8 mouse cellular contexts compared by ENCODE assay signal in genomic region chr5:31596481-31597429, GRCm38 (mm10). TPM values are rescaled to one million over a fixed set of nuclear protein-coding genes. Genes with fewer than 3 reads are reported as not detected.
DNase-seq lines count a peak whose midpoint lies in the region; ATAC-seq and TF ChIP-seq lines count a peak whose summit lies in the region.

TSS of gene Mrpl33 (plus strand) at chr5:31596935.

- peak within 1 kb of the TSS; percentile 72 to 86 for H3K4me3 ChIP-seq in MEL (ENCODE audit: control insufficient read depth in 1 of 2, insufficient read depth in 1 of 2, low read depth in 2 of 2, low read length in 2 of 2)
- peak within 1 kb of the TSS; percentile 30 for H3K4me3 ChIP-seq in forebrain, embryonic 12.5 days (replicated peaks)
- peak within 1 kb of the TSS; percentile 41 for H3K4me3 ChIP-seq in layer of hippocampus, adult 2 months
- peak within 1 kb of the TSS; percentile 33 for H3K4me3 ChIP-seq in lung, embryonic 15.5 days
- peak within 1 kb of the TSS; percentile 33 for H3K4me3 ChIP-seq in olfactory bulb, adult 2 months (ENCODE audit: insufficient read depth, low read depth, low read length)

- TF ChIP-seq CTCF in MEL (IDR thresholded peaks at IDR 0.05 in 2 of 3, conservative IDR thresholded peaks at IDR 0.05 in 1 of 3; ENCODE audit: control insufficient read depth in 1 of 3, insufficient read depth in 1 of 3, low read depth in 2 of 3, low read length in 3 of 3, poor library complexity in 1 of 3, severe bottlenecking in 1 of 3) = peak; percentile 3 to 25 (median 7); a peak in 2 of 6 replicates
- peak; percentile 50 for TF ChIP-seq CTCF in layer of hippocampus, adult 2 months (conservative IDR thresholded peaks at IDR 0.05)
- no peak for TF ChIP-seq CTCF in olfactory bulb, adult 2 months (IDR thresholded peaks at IDR 0.05; ENCODE audit: insufficient read depth, low read depth, low read length)

- peak within 1 kb of the TSS; percentile 81 for H3K9ac ChIP-seq in MEL (ENCODE audit: control insufficient read depth, low read depth, low read length, poor library complexity, severe bottlenecking)
- H3K9ac ChIP-seq in forebrain, embryonic 12.5 days = peak within 1 kb of the TSS; percentile 42; the same call in 1 of the 2 replicates
- peak within 1 kb of the TSS; percentile 8; the same call in 1 of the 2 replicates for H3K9ac ChIP-seq in lung, embryonic 15.5 days

- 8% methylated on average over 26 of the region's 26 CpGs for WGBS in forebrain, embryonic 12.5 days
- WGBS in lung, embryonic 15.5 days = 6% methylated on average over 26 of the region's 26 CpGs
- 10% methylated on average over 26 of the region's 26 CpGs for WGBS in olfactory bulb, adult 2 months

- peaks cover 0 to 43% of the 10 kb centered on the region in 2 experiments; a peak in 2 of 4 replicates for H3K36me3 ChIP-seq in MEL (ENCODE audit: control insufficient read depth in 1 of 2, insufficient read depth in 2 of 2, low read length in 2 of 2)
- no peaks in the 10 kb centered on the region for H3K36me3 ChIP-seq in forebrain, embryonic 12.5 days (replicated peaks)
- H3K36me3 ChIP-seq in lung, embryonic 15.5 days = no peaks in the 10 kb centered on the region

- intact Hi-C loops in heart, postnatal 14 days (cut with DNase I) = loop anchor here (5.0 to 10.0 kb wide), 3 partner anchors 34 to 598 kb away; partner anchors contain the start of gene Fosl2

- TF ChIP-seq POLR2A in MEL (IDR thresholded peaks at IDR 0.05; ENCODE audit: control insufficient read depth in 1 of 2, insufficient read depth in 1 of 2, low read depth in 1 of 2, low read length in 2 of 2, poor library complexity in 1 of 2) = peak; percentile 79 to 84; a peak in 3 of 4 replicates
- no peak for TF ChIP-seq POLR2A in olfactory bulb, adult 2 months (IDR thresholded peaks at IDR 0.05; ENCODE audit: insufficient read depth, low read depth, low read length)

- TF ChIP-seq RAD21 in MEL (IDR thresholded peaks at IDR 0.05; ENCODE audit: low read depth, low read length) = peak; percentile 9; the same call in 1 of the 2 replicates

- no peaks in the 10 kb centered on the region for H3K9me3 ChIP-seq in MEL (replicated peaks; ENCODE audit: insufficient read depth, low read length)
- no peaks in the 10 kb centered on the region for H3K9me3 ChIP-seq in forebrain, embryonic 12.5 days
- no peaks in the 10 kb centered on the region for H3K9me3 ChIP-seq in lung, embryonic 15.5 days

- no peak for ATAC-seq in forebrain, embryonic 12.5 days (ENCODE audit: low FRiP score)
- no peak for ATAC-seq in lung, embryonic 15.5 days (ENCODE audit: borderline replicate concordance, extremely low read depth, low FRiP score, low TSS enrichment)

- H3K79me2 ChIP-seq in MEL (ENCODE audit: control insufficient read depth, insufficient read depth, low read length, poor library complexity) = peaks cover 31% of the 10 kb centered on the region

- peak; percentile 97 for DNase-seq in MEL (ENCODE audit: low read depth, low spot score)
- peak; percentile 36 for DNase-seq in c-Kit-positive CD71-positive TER-119-positive erythroid progenitor cells, embryonic 14.5 days (ENCODE audit: low spot score)
- DNase-seq in heart, postnatal 14 days = peak; percentile 44 to 61
- no peak for DNase-seq in layer of hippocampus, adult 2 months (ENCODE audit: low spot score in 2 of 2)
- peak; percentile 81 for DNase-seq in thymus, postnatal 25 days

- no peaks in the 10 kb centered on the region for H3K27me3 ChIP-seq in MEL (ENCODE audit: control insufficient read depth in 1 of 2, insufficient read depth in 2 of 2, low read length in 2 of 2)
- H3K27me3 ChIP-seq in forebrain, embryonic 12.5 days = peaks cover 6% of the 10 kb centered on the region; the same call in 1 of the 2 replicates
- no peaks in the 10 kb centered on the region for H3K27me3 ChIP-seq in lung, embryonic 15.5 days

- peak within 1 kb of the TSS; percentile 55 for H3K4me2 ChIP-seq in forebrain, embryonic 12.5 days
- H3K4me2 ChIP-seq in lung, embryonic 15.5 days = peak within 1 kb of the TSS; percentile 67

- peaks cover 10 to 51% of the 10 kb centered on the region in 2 experiments for H3K4me1 ChIP-seq in MEL (ENCODE audit: control insufficient read depth in 1 of 2, insufficient read depth in 2 of 2, low read length in 2 of 2)
- H3K4me1 ChIP-seq in forebrain, embryonic 12.5 days = peaks cover 8% of the 10 kb centered on the region; the same call in 1 of the 2 replicates
- H3K4me1 ChIP-seq in lung, embryonic 15.5 days = peaks cover 18% of the 10 kb centered on the region
- H3K4me1 ChIP-seq in olfactory bulb, adult 2 months (ENCODE audit: control insufficient read depth, insufficient read depth, low read length) = peaks cover 13% of the 10 kb centered on the region

- H3K27ac ChIP-seq in MEL (ENCODE audit: control insufficient read depth, low read depth, low read length) = peak within 1 kb of the TSS; percentile 88
- no peak within 1 kb of the TSS for H3K27ac ChIP-seq in forebrain, embryonic 12.5 days
- peak within 1 kb of the TSS; percentile 54 for H3K27ac ChIP-seq in layer of hippocampus, adult 2 months
- peak within 1 kb of the TSS; percentile 71 for H3K27ac ChIP-seq in lung, embryonic 15.5 days
- peak within 1 kb of the TSS; percentile 83 for H3K27ac ChIP-seq in olfactory bulb, adult 2 months (ENCODE audit: insufficient read depth, low read depth, low read length)

- peak; percentile 84 to 96 for TF ChIP-seq EP300 in MEL (IDR thresholded peaks at IDR 0.05; ENCODE audit: low read depth in 1 of 2, low read length in 2 of 2)

TF ChIP-seq in MEL, 35 proteins besides CTCF, POLR2A, EP300 and RAD21 (continues in another document):
- TF ChIP-seq ZNF384 (IDR thresholded peaks at IDR 0.05; ENCODE audit: low read depth, low read length) = no peak
- 0 out of 2 replicates have a peak, but pooled peaks have one; percentile 18 for TF ChIP-seq E2F4 (IDR thresholded peaks at IDR 0.05; ENCODE audit: borderline replicate concordance, low read depth, low read length)
- peak; percentile 69 for TF ChIP-seq KAT2A (conservative IDR thresholded peaks at IDR 0.05; ENCODE audit: low read depth, low read length)
- TF ChIP-seq MEF2A (IDR thresholded peaks at IDR 0.05; ENCODE audit: extremely low read depth, insufficient replicate concordance, low read depth, low read length, poor library complexity, severe bottlenecking) = peak; percentile 68; the same call in 1 of the 2 replicates
- TF ChIP-seq TBP (IDR thresholded peaks at IDR 0.05; ENCODE audit: low read depth, low read length) = peak; percentile 88
- no peak; the same call in 1 of the 2 replicates for TF ChIP-seq CHD2 (IDR thresholded peaks at IDR 0.05; ENCODE audit: low read length)
- TF ChIP-seq MAX (IDR thresholded peaks at IDR 0.05; ENCODE audit: low read length) = peak; percentile 90
- TF ChIP-seq USF1 (IDR thresholded peaks at IDR 0.05; ENCODE audit: low read depth, low read length) = no peak
- TF ChIP-seq TCF12 (IDR thresholded peaks at IDR 0.05; ENCODE audit: low read depth, low read length) = peak; percentile 86
- no peak; the same call in 1 of the 2 replicates for TF ChIP-seq MAFK (IDR thresholded peaks at IDR 0.05; ENCODE audit: borderline replicate concordance, low read depth, low read length)
- no peak for TF ChIP-seq JUND (IDR thresholded peaks at IDR 0.05; ENCODE audit: low read depth, low read length)
- peak; percentile 93 for TF ChIP-seq MAZ (IDR thresholded peaks at IDR 0.05; ENCODE audit: low read depth, low read length)
- TF ChIP-seq MYC (IDR thresholded peaks at IDR 0.05; ENCODE audit: low read depth, low read length) = peak; percentile 95
- peak; percentile 82 for TF ChIP-seq MXI1 (IDR thresholded peaks at IDR 0.05; ENCODE audit: low read depth, low read length)
- TF ChIP-seq SIN3A (IDR thresholded peaks at IDR 0.05; ENCODE audit: low read length) = peak; percentile 97
- TF ChIP-seq GATA1 (IDR thresholded peaks at IDR 0.05; ENCODE audit: low read depth, low read length) = peak; percentile 88
- TF ChIP-seq POLR2AphosphoS2 (IDR thresholded peaks at IDR 0.05; ENCODE audit: low read length) = peak; percentile 97
- peak; percentile 46; the same call in 1 of the 2 replicates for TF ChIP-seq MYB (IDR thresholded peaks at IDR 0.05; ENCODE audit: low read depth, low read length)
- TF ChIP-seq NRF1 (IDR thresholded peaks at IDR 0.05; ENCODE audit: insufficient read depth, low read depth, low read length, poor library complexity, severe bottlenecking) = no peak; the same call in 1 of the 2 replicates
- TF ChIP-seq CHD1 (IDR thresholded peaks at IDR 0.05; ENCODE audit: low read depth, low read length) = 0 out of 2 replicates have a peak, but pooled peaks have one; percentile 9
- peak; percentile 74 for TF ChIP-seq RCOR1 (IDR thresholded peaks at IDR 0.05; ENCODE audit: low read depth, low read length)
- TF ChIP-seq ETS1 (IDR thresholded peaks at IDR 0.05; ENCODE audit: low read depth, low read length) = peak; percentile 96
- no peak for TF ChIP-seq ZC3H11A (IDR thresholded peaks at IDR 0.05; ENCODE audit: low read depth, low read length)
- peak; percentile 92 for TF ChIP-seq ZMIZ1 (IDR thresholded peaks at IDR 0.05; ENCODE audit: low read depth, low read length)
- TF ChIP-seq GABPA (IDR thresholded peaks at IDR 0.05; ENCODE audit: low read depth, low read length) = no peak
- peak; percentile 83 for TF ChIP-seq HCFC1 (IDR thresholded peaks at IDR 0.05; ENCODE audit: low read depth, low read length)
- TF ChIP-seq ELF1 (IDR thresholded peaks at IDR 0.05; ENCODE audit: low read depth, low read length) = peak; percentile 96
- no peak for TF ChIP-seq ZKSCAN1 (IDR thresholded peaks at IDR 0.05; ENCODE audit: low read depth, low read length)
- TF ChIP-seq SMC3 (IDR thresholded peaks at IDR 0.05; ENCODE audit: low read depth, low read length) = peak; percentile 27; the same call in 1 of the 2 replicates
- TF ChIP-seq BHLHE40 (IDR thresholded peaks at IDR 0.05; ENCODE audit: borderline replicate concordance, low read depth, low read length) = 0 out of 2 replicates have a peak, but pooled peaks have one; percentile 23
- peak; percentile 93 for TF ChIP-seq NELFE (IDR thresholded peaks at IDR 0.05; ENCODE audit: low read depth, low read length)

RNA-seq across cellular contexts. Expression of gene Mrpl33, which starts in this region (rescaled TPM):
- 239 and 249 TPM in 2 replicates for total RNA-seq in MEL (2012; rRNA removed)
- polyA plus RNA-seq in MEL (2012; ENCODE audit: insufficient read depth in 1 of 2, insufficient read length in 2 of 2, low read depth in 1 of 2, low replicate concordance in 2 of 2, missing spikeins in 1 of 2) = 100 to 1,000 TPM in 1 of 2 experiments, not detected in 1; 158 TPM
- polyA plus RNA-seq in forebrain, embryonic 12.5 days (2016; fragmentation: Nextera tagmentation; extraction: Ambion mirVana) = 217 and 231 TPM in 2 replicates
- total RNA-seq in heart, postnatal 14 days (2021) = 100 to 1,000 TPM; 280 to 291 TPM
- total RNA-seq in layer of hippocampus, adult 2 months (2021) = 10 to 100 TPM; 82.1 to 99.8 TPM
- polyA plus RNA-seq in lung, embryonic 15.5 days (2015; fragmentation: Nextera tagmentation; extraction: Ambion mirVana) = 275 and 287 TPM in 2 replicates
- polyA plus RNA-seq in olfactory bulb, adult 2 months (2012; ENCODE audit: insufficient read depth, insufficient read length, low replicate concordance, missing spikeins) = not detected in 2 replicates

Comparison
In these comparisons a context has a peak if more than half of its experiments do, and no peak if none do; other contexts are left out.
1. DNase-seq: peak in MEL (single experiment), c-Kit-positive CD71-positive TER-119-positive erythroid progenitor cells, embryonic 14.5 days (single experiment), heart, postnatal 14 days (2 of 2) and thymus, postnatal 25 days (single experiment); none in layer of hippocampus, adult 2 months (0 of 2).
2. H3K9ac ChIP-seq: peak in every context shown above with its lines; median percentile 81 in MEL; 42 in forebrain, embryonic 12.5 days; 8 in lung, embryonic 15.5 days.
3. Peak in every context shown above with its lines, with median percentiles within 50 percentile points of each other: H3K4me3 ChIP-seq.